Mouse (Mus musculus) megakaryocyte, embryonic 14.5 days (primary cell): ENCODE data around the gene Tbc1d8. TPM values are rescaled to one million over a fixed set of nuclear protein-coding genes. Genes with fewer than 3 reads are reported as not detected.

Experiments
- H3K27me3 ChIP-seq: replicated peaks from 2 replicates; pipeline ENCODE3; 2012; ENCODE audit warnings: inconsistent platforms
- H3K36me3 ChIP-seq: replicated peaks from 2 replicates; pipeline ENCODE3; 2012; ENCODE audit warnings: low read length, inconsistent platforms, mixed read lengths
- H3K4me1 ChIP-seq: 2 replicates; pipeline ENCODE4 v1.6.1; 2012; ENCODE audit warnings: inconsistent platforms
- H3K4me3 ChIP-seq: replicated peaks from 2 replicates; pipeline ENCODE3; 2012; ENCODE audit warnings: moderate library complexity, mild to moderate bottlenecking, inconsistent platforms
- H3K9me3 ChIP-seq: 2 replicates; pipeline ENCODE4 v1.6.1; 2012; ENCODE audit warnings: inconsistent platforms
- FLI1 ChIP-seq: IDR thresholded peaks from 2 replicates; pipeline ENCODE4 v1.6.1; 2012; ENCODE audit warnings: low read length, inconsistent platforms, mixed read lengths
- GATA1 ChIP-seq: IDR thresholded peaks from 3 replicates; pipeline ENCODE4 v1.6.1; 2012; ENCODE audit warnings: mixed read lengths, low read length, inconsistent platforms, borderline replicate concordance
- polyA plus RNA-seq: library from polyadenylated mRNA; stranded (reverse); fragments of >175 nt; gene quantifications from 2 replicates; pipeline ENCODE4 v1.2.3, GENCODE M21; 2012; ENCODE audit warnings: low replicate concordance; ENCODE audit not compliant: insufficient read depth

Tbc1d8 gene
- polyA plus RNA-seq, 1 experiment, result 6.4 TPM

GRCm38 (mm10) chr1:39338831-39339230, 139.7 kb downstream of the Tbc1d8 start:
- Histone ChIP-seq H3K4me1 (peaks cover 8% of the 10 kb centered on the region; the same call in 1 of the 2 replicates), H3K4me3 (no peak overlapping the region)
- TF ChIP-seq FLI1, result no peak

GRCm38 (mm10) chr1:39336788-39337187, 141.8 kb downstream of the Tbc1d8 start:
- Histone ChIP-seq H3K36me3 (peaks cover 87% of the 10 kb centered on the region), H3K4me1 (peaks cover 8% of the 10 kb centered on the region; the same call in 1 of the 2 replicates), H3K27me3 (peaks cover 49% of the 10 kb centered on the region), H3K4me3 (no peak overlapping the region), H3K9me3 (no peaks in the 10 kb centered on the region)
- TF ChIP-seq FLI1, result no peak
- TF ChIP-seq GATA1, result no peak

More at GRCm38 (mm10) chr1:39338831-39339230, 139.7 kb downstream of the Tbc1d8 start:
- peaks cover 48% of the 10 kb centered on the region for H3K27me3 ChIP-seq
- H3K9me3 ChIP-seq, result no peaks in the 10 kb centered on the region
- H3K36me3 ChIP-seq, result peaks cover 79% of the 10 kb centered on the region

- H3K36me3 ChIP-seq, result peaks cover 81% of the 10 kb centered on the region
- H3K4me1 ChIP-seq, result peaks cover 3% of the 10 kb centered on the region; the same call in 1 of the 2 replicates
- H3K27me3 ChIP-seq, result peaks cover 47% of the 10 kb centered on the region
- TF ChIP-seq FLI1, result no peak
- TF ChIP-seq GATA1, result no peak
- no peaks in the 10 kb centered on the region for H3K9me3 ChIP-seq
- no peak overlapping the region for H3K4me3 ChIP-seq
These were observed 142.9 kb downstream of the Tbc1d8 start for GRCm38 (mm10) chr1:39335561-39336196.

GRCm38 (mm10) chr1:39332456-39332855, 146.1 kb downstream of the Tbc1d8 start:
- TF ChIP-seq GATA1 (no peak), FLI1 (no peak)
- H3K4me3 ChIP-seq, result no peak overlapping the region
- H3K4me1 ChIP-seq, result no peaks in the 10 kb centered on the region
- H3K36me3 ChIP-seq, result peaks cover 64% of the 10 kb centered on the region
- no peaks in the 10 kb centered on the region for H3K9me3 ChIP-seq
- peaks cover 36% of the 10 kb centered on the region for H3K27me3 ChIP-seq

GRCm38 (mm10) chr1:39330857-39331594, 147.5 kb downstream of the Tbc1d8 start:
- Histone ChIP-seq H3K9me3 (no peaks in the 10 kb centered on the region), H3K36me3 (peaks cover 61% of the 10 kb centered on the region), H3K4me1 (no peaks in the 10 kb centered on the region), H3K4me3 (no peak overlapping the region), H3K27me3 (peaks cover 30% of the 10 kb centered on the region)
- no peak for TF ChIP-seq FLI1
- TF ChIP-seq GATA1, result no peak

- H3K27me3 ChIP-seq, result peaks cover 15% of the 10 kb centered on the region
- no peaks in the 10 kb centered on the region for H3K9me3 ChIP-seq
- H3K4me3 ChIP-seq, result no peak overlapping the region
- no peaks in the 10 kb centered on the region for H3K4me1 ChIP-seq
- H3K36me3 ChIP-seq, result peaks cover 43% of the 10 kb centered on the region
- no peak for TF ChIP-seq GATA1
- no peak for TF ChIP-seq FLI1
These were observed 151.0 kb downstream of the Tbc1d8 start for GRCm38 (mm10) chr1:39327546-39327945.

GRCm38 (mm10) chr1:39325228-39325627, 153.3 kb downstream of the Tbc1d8 start:
- Histone ChIP-seq H3K36me3 (peaks cover 31% of the 10 kb centered on the region), H3K27me3 (peaks cover 6% of the 10 kb centered on the region), H3K4me3 (no peak overlapping the region), H3K9me3 (no peaks in the 10 kb centered on the region), H3K4me1 (no peaks in the 10 kb centered on the region)
- TF ChIP-seq FLI1 (no peak), GATA1 (no peak)

- no peak overlapping the region for H3K4me3 ChIP-seq
- TF ChIP-seq GATA1, result no peak
- TF ChIP-seq FLI1, result no peak
- no peaks in the 10 kb centered on the region for H3K4me1 ChIP-seq
- no peaks in the 10 kb centered on the region for H3K9me3 ChIP-seq
- peaks cover 26% of the 10 kb centered on the region for H3K36me3 ChIP-seq
- H3K27me3 ChIP-seq, result peaks cover 4% of the 10 kb centered on the region
These were observed 156.6 kb downstream of the Tbc1d8 start for GRCm38 (mm10) chr1:39321954-39322353.

Other genes with a start within 250 kb of the Tbc1d8 start
- gene Rpl31, start 110.9 kb downstream of the Tbc1d8 start, polyA plus RNA-seq, result 83.8 and 232 TPM in 2 replicates
- gene Cnot11, start 56.2 kb upstream of the Tbc1d8 start, polyA plus RNA-seq, result 29.4 and 46.8 TPM in 2 replicates
- gene Rnf149, start 98.7 kb upstream of the Tbc1d8 start, polyA plus RNA-seq, result 3.8 and 26.0 TPM in 2 replicates
- gene Creg2, start 172.7 kb upstream of the Tbc1d8 start, polyA plus RNA-seq, result 0.13 TPM in 1 of 2 replicates, not detected in the other
- 0.34 TPM in 1 of 2 replicates, not detected in the other for gene Rfx8, start 242.2 kb upstream of the Tbc1d8 start, polyA plus RNA-seq